Mouse (Mus musculus) right cerebral cortex, postnatal 4 days (tissue): Measurements from ENCODE around the gene Gm3854.
"Not testable (repeated sequence)": the region's sequence is repeated elsewhere in the genome, so short reads cannot be mapped to it uniquely, and the experiment has no call there.

Source experiments
- DNase-seq: peaks from one replicate; pipeline ENCODE4 v3.0.0-alpha.2; 2022

Gm3854 gene

DNA sequence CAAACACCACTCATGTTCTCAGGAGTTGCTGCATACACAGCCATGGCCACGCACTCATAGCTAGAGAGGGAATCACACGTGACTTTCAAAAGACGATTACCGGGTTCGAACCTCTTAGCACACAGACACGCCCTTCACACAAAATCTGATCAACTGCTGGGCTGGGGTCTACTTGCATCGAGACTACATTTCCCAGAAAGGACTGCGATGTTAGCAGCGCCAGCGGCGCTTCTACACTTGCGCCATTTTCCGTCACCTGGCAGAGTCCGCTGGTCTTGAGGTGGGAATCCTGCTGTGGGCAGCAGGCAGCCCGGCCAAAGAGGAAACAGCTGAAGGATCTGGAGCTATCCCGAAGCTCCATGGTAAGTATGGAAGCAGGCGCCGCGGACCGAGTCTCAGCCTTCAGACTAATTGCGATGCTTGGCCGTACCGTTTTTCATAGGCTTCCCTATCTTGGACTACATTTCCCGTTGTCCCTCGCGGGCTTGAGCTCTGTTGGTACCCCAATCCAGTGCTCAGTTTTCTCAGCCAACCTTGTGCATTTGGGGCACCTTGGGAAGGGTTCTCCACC lies at the start of gene Gm3854:
TSS of gene Gm3854 (plus strand) at position 259 of the 571 bp plus-strand sequence.
- DNase-seq, result peak; percentile 74

DNA sequence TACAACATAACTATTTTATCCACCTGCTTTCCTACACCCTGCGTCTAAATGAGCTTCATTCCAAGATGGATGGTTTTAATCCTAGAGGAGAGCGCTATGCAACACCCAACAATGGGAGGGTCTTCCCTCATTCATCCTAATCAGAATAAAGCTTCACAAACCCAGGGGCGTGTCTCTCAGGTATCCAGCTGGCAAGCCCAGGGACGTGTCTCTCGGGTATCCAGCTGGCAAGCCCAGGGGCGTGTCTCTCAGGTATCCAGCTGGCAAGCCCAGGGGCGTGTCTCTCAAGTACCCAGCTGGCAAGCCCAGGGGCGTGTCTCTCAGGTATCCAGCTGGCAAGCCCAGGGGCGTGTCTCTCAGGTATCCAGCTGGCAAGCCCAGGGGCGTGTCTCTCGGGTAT lies 42.8 kb upstream of the Gm3854 start:
- DNase-seq, result not testable (repeated sequence)

DNA sequence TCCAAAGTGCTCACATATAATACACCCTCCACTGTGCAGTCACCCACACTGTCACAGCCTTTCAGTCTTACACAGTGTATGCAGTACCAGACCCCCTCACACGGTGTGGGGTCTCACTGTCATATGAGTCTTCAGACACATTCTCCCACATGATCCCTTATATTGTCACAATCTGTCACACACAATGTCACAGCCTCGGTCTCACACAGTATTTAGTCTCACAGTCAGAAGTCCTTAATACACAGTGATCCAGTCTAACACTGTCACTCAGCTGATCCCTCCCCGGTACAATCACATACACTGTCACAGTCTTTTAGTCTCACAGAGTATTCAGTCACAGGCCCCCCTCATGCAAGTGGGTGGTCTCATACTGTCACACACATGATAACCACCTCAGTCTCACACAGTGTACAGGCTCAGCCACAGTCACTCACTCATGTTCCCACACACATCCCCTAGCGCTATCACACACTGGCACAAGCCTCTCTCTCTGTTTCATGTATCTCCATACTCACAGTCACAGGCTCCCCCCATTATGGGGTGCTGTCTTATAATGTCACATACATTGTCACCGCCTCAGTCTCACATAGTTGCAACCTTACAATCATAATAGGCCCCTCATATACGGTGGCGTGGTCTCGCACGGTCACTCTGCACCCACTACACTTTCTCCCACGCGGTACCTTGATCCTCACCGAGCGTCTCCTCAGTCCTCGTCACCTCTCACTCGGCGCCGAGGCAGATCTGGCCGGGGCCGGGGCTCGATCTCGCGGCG lies 12.9 kb upstream of the Gm3854 start:
- DNase-seq, result peak; percentile 19

DNA sequence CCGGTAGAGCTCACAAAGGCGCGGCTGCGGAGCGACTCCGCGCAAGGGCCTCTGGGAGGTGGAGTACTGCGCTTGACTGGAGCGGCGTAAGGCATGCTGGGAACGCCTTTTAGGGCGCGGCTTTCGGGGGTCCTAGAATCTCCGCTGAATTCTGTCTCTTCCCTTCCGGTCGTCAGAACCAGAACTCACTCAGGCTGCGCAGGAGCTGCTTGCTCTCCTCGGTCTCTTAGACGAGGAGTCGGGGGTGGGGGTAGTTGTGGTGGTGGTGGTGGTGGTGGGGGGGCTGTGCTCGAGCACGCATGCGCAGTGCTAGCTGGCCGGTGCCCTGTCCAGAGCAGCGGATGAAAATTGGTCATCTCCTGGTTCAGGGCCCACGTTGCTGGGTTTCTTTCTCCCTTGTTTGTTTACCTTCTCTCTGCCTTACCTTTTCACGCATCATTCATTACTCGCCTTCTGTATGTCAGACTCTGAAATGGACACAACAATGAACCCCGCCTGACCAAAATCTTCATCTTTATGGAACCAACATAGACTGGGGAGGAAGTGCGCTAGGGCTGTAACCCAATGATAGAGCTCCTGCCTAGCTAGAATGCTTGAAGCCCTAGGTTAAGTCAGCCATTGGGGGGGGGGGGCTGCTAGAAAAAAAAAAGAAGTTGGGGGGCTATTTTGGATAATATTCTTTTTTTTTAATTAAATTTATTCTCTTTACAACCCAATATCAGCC lies 12.2 kb upstream of the Gm3854 start, which contains the start of gene Zfp583:
TSS of gene Zfp583 (minus strand) at position 53 of the 724 bp plus-strand sequence.
- DNase-seq, result peak; percentile 83

DNA sequence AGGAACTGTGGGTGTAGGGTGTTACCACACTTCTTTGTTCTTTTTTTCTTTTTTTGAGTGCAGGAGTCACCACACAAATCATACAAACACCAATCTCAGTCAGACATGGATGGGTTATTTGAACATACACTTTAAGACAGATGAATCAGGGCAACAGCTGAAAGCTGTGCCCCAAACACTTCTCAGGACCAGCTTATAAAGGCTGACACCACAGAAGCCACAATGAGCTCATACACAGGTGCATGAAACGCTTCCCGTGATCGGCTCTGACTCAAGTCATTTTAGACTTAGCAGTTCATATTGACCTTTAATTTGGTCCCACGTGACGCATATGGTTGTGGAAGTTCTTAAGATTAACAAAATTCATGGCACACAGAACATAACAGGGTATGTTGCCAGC lies 3.7 kb upstream of the Gm3854 start:
- no peak for DNase-seq

DNA sequence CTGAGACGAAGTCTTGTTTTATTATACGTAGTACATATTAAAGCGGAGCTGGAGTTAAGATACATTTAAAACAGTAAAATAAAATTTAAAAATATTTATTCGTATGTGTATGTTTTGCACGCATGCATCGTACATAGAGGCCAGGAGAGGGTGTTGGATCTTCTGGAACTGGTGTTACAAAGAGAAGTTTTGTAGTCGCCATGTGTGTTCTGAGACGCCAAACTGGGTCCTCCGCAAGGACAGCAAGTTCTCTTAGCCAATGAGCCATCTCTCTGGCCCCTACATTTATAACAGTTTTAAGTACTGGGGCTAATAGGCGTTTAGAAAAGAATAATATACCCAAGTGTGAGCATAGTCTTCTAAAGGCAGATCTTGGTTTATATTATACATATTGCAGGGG lies 565 bp downstream of the Gm3854 start:
- DNase-seq, result no peak

DNA sequence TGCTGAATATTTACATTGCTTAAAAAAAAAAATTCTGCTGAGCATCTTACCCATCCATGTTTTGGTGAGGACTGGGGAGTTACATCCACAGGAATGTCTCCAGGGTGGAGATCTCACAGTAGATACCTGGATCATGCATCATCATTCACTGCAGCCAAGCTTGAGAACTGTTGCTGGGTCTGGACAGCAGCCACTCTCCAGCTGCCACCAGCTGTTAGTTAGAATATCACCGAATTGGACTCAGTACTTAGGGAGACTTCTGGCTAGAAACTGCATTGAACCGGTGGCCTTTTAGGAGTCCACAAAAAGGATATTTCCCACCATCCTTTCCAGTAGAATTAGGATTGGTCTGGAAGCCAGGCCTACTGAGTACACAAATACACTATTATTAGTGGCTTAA lies 14.6 kb downstream of the Gm3854 start:
- DNase-seq, result no peak

DNA sequence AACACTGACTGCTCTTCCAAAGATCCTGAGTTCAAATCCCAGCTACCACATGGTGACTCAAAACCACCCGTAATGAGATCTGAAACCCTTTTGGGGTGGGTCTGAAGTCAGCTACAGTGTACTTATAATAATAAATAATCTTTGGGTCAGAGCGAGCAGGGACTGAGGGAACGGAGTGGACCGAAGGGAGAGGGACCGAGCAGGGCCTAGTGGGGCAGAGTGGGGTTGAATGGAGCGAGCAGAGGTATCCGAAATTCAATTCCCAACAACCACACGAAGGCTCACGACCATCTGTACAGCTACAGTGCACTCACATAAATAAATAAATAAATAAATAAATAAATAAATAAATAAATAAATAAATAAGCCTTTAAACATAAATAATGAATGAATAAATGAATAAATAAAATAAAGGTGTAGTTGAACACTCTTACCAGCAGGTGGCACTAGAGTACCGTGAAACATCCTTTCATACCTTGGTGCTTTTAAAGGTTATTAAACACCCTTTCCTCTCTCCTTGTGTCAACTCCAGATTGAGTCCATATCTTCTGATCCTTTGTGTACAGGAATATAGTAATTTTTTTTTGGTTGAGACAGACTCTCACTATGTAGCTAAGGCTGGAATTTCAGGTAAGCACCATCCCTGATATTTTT lies 15.5 kb downstream of the Gm3854 start:
- no peak for DNase-seq

DNA sequence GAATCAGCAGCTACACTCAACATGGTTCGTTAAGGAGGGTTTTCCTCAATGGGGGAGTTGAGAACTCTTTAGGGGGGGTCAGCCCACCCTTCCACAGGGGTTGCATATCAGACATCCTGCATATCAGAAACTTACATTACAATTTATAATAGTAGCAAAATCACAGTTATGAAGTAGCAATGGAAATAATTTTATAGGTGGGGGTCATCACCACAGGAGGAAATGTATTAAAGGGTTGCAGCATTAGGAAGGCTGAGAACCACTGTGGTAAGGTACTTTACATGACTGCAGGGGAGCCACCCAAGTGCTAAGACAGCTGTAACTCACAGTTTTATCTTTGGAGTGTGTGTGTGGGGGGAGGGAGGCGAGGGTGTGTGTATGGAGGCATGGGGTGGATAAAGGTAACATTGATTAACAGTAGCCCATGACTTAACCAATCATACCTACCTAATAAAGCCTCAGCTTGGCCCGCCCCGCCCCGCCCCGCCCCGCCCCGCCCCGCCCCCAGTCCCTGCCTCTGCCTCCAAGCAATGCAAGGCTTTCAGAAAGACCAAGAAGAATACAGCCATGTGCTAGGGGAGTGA lies 17.0 kb downstream of the Gm3854 start:
- no peak for DNase-seq

DNA sequence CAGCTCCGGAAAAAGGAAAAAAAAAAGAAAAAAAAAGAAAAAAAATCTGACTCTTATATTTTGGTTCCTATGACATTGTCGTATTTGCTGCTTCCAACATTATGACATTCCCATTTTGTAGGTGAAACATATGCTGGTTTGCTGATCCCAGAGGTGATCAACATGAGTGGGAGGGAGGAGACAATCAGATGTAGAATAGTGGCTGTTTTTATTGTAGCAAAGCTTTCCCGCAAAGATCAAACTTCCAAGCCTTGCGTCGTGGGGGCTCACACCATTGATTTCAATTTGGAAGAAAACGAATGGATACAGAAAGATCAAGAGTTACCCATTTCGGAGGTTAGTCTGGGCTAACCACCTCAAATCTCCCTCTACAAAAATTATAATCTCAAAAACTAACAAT lies 18.2 kb downstream of the Gm3854 start:
- no peak for DNase-seq

DNA sequence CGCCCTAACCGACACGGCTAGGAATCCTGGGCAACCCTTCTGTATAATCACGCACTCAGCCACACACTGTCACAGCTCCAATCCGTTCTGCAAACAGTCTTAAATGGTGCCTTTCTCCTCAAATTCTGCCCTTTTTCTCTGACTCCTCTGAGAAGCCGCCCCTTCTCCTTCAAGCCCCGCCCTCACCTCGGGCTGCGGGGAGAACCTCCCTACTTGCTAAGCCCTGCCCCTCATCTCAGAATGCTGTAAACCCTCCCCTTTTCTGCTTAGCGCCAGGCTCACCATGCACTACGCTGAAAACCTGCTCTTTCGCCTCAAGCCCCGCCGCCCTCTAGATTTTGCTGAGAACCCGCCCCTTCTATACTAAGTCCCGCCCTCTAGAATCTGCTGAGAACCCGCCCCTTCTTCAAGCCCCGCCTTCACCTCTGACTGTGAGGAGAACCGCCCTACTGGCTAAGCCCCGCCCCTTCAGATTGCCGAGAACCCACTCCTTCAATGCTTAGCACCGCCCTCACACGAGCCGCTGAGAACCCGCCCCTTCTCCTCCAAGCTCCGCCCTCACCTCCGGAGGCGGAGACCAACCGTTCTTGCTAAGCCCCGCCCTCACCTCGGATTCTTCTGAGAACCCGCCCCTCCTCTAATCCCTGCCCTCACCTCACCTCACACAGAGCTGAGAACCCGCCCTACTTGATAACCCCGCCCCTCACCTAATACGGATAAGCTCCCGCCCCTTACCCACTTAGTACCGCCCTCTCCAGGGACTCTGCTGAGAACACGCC lies 18.9 kb downstream of the Gm3854 start:
- peak; percentile 95 for DNase-seq

DNA sequence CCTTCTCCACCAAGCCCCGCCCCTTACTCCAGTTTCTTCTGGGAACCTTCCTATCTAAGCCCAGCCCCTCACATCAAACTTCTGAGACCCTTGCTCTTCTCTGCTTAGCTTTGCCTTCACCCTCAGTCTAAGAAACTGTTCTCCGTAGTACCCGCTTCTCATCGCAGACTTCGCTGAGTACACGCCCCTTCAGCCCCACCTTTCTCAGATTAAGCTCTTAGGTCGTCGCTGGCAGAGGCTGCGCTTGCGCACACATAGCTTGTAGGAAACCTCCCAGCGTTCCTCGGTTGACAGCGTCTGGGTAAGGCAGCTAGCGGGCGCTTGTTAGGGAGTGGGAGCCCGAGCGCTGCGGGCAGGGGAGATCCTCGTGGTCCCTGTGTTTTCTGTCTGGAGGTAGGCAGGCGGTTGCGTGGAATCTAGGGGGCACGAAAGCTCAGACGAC lies 19.5 kb downstream of the Gm3854 start, which contains the start of gene Zfp78:
TSS of gene Zfp78 (plus strand) at position 234 of the 442 bp plus-strand sequence.
- peak; percentile 77 for DNase-seq

DNA sequence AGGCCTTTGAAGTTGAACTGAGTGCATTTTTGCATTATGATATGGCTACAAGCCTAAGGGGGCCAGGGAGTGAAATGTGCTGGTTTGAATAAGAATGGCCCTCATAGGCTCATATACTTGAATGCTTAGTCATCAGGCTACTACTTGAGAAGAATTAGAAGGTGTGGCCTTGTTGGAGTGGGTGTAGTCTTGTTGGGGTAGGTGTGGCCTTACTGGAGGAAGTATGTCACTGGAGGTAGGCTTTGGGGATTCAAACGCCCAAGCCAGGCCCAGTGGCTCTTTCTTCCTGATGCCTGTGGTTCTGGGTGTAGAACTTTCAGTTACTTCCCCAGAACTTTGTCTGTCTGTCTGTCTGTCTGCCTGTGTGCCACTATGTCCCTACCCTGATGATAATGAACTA lies 21.2 kb downstream of the Gm3854 start:
- no peak for DNase-seq

DNA sequence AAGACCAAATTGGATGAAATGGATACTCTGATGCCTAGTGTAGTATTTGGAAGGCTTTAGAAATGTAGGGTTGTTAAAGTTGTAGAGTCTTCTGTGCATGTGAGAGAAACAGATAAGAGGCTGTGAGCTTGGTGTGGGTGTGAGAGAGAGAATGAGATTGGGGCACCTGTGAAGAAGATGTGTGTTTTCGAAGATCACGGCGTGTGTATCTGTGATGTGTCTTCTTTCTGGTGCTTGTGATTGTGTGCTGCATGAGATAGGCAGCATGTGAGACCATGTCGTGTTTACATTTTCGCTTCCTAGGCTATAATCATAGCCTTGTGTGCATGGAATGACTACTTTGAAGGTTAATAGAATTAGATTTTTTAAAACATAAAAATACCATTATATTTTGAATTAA lies 23.6 kb downstream of the Gm3854 start:
- no peak for DNase-seq

DNA sequence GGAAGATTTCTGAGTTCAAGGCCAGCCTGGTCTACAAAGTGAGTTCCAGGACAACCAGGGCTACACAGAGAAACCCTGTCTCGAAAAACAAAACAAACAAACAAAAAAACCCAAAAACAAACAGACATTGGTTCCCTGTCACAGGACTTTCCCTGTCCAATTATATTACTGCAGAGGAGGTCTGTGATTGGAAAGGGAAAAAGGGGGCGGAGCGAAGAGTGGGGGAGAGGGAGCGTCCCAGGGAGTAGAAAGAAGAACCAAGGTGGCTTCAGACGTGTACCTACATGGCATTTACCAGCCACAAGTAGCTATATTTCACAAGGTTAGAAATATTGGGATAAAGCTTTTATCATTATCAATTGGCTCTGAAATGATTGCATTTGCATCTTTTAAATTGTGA lies 24.6 kb downstream of the Gm3854 start:
- DNase-seq, result not testable (repeated sequence)

DNA sequence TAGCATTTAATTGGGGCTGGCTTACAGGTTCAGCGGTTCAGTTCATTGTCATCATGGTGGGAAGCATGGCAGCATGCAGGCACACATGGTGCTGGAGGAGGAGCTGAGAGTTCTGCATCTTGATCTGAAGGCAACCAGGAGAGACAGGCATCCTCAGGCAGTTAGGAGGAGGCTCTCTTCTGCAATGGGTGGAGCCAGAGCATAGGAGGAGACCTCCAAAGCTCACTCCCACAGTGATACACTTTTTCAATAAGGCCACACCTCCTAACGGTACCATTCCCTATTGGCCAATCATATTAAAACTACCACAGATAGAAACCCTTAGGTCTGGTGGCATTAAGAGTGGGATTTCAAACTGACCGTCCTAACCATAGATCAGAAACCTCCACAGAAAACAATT lies 25.9 kb downstream of the Gm3854 start:
- DNase-seq, result no peak

DNA sequence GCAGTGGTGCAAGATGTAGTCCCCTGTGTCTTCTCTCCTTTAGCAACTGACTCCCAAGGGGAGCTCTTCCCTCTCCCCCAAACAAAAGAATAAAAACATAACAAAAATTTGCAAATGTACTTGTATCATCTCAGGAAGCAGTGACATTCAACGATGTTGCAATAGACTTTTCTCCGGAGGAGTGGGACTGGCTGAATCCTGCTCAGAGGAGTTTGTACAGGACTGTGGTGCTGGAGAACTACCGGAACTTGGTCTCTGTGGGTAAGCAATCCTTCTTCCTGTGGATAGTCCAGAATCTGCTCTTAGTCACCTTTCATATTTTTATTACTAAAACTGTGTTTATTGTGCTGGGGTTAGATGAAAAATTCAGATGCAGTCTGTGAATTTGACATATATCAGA lies 29.4 kb downstream of the Gm3854 start:
- no peak for DNase-seq

DNA sequence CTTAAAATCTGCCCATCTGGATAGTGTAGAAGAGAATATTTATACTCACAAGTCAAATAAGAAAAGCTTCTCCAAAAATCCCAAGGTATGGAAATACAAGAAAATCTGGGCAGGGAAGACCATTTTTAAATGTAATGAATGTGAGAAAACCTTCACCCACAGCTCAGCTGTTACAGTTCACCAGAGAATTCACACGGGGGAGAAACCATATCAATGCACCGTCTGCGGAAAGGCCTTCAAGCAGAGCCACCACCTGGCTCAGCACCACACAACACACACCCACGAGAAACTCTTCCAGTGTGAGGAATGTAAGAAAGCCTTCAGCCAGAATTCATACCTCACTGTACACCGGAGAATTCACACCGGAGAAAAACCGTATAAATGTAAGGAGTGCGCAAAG lies 34.9 kb downstream of the Gm3854 start:
- no peak for DNase-seq

DNA sequence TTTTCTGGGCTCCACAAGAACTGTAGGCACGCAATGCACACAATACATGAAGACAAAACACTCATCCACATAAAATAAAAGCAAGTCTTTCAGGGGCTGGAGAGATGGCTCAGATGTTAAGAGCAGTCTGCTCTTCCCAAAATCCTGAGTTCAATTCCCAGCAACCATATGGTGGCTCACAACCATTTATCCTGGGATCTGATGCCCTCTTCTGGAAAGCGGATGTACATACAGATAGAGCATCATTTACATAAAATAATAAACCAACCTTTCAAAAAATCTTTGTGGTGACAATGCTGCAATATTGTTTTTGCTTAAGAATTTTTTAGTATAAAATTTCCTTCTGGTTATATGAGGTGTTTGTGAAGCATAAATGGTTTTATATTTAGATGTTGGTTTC lies 37.9 kb downstream of the Gm3854 start:
- DNase-seq, result no peak

DNA sequence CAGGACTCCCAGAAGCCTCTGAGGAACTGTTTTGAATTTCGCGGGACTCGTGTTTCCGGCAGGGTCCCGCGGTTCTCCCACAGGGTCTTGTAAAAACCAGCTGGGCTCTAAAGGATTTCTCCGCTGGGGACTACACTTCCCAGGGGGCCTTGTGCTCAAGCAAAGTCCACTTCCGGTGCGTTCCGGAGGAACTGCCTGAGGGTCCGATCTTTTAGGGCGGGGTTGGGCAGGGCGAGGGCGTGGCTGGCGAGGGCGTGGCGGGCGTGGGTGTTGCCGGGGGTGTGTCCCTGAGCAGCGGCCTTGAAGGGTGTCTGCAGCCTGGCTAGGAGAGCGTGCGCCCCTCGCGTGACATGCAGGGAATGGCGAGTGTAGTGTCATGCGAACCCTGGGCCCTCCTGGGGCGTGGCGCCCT lies 39.5 kb downstream of the Gm3854 start, which contains the start of gene Zfp28:
TSS of gene Zfp28 (plus strand) at position 252 of the 412 bp plus-strand sequence.
- peak; percentile 92 for DNase-seq

DNA sequence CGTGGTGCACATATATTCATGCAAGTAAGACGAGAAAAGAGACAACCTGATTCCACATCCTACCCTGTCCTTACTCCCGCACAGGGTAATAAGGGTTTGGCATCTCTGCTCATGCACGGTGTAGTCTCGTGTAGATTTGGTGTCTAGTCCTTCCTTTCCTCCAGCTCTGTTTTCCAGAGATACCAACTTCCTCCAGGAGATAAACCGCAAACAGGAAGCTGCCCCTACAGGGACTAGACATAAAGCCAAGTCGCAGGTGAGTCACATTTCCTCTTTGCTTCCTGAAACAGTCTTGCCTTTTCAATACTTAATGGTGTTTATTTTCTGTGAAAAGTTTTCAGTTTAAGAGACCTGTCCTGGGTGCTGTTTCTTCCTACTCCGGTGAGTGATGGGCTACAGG lies 40.5 kb downstream of the Gm3854 start:
- no peak for DNase-seq

DNA sequence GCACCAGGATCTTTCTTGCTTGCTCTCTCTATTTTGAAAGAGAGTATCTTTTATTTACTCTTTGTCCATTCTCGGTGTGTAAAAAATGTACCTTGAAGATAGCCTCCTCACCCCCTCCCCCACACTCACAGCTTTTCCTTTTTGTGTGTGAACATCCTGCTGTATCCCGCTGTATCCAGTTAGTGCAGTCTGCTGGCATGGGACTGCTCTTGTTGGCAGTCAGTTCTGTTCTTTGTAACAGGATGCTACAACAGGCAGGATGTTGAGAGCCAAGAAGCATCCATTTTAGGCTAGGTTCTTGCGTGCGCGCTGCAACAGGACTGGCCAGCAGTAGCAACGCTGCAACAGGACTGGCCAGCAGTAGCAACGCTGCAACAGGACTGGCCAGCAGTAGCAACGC lies 43.4 kb downstream of the Gm3854 start:
- no peak for DNase-seq
